Mouse (Mus musculus) myocyte (in vitro differentiated cells): ENCODE measurements around the gene Teddm1b. TPM values are rescaled to one million over a fixed set of nuclear protein-coding genes. Genes with fewer than 3 reads are reported as not detected.

Source experiments
- H3K27me3 ChIP-seq: one replicate; pipeline ENCODE4 v1.6.1; 2011; ENCODE audit not compliant: control insufficient read depth, insufficient read depth, insufficient read length
- H3K36me3 ChIP-seq: one replicate; pipeline ENCODE4 v1.6.1; 2011; ENCODE audit not compliant: control insufficient read depth, insufficient read depth
- H3K4me2 ChIP-seq: one replicate; pipeline ENCODE4 v1.6.1; 2011; ENCODE audit warnings: low read depth, control low read depth
- H3K4me3 ChIP-seq: one replicate; pipeline ENCODE4 v1.5.1; 2011; ENCODE audit warnings: mild to moderate bottlenecking, control low read depth, moderate library complexity
- H3K79me2 ChIP-seq: one replicate; pipeline ENCODE4 v1.6.1; 2011; ENCODE audit not compliant: control insufficient read depth, insufficient read depth
- H3ac ChIP-seq: one replicate; pipeline ENCODE4 v1.6.1; 2011; ENCODE audit not compliant: control insufficient read depth, insufficient read length
- CEBPB ChIP-seq: IDR thresholded peaks from 2 replicates; pipeline ENCODE4 v1.6.1; 2011; ENCODE audit warnings: mild to moderate bottlenecking, moderate library complexity; ENCODE audit not compliant: poor library complexity, insufficient read depth, severe bottlenecking
- E2F4 ChIP-seq: IDR thresholded peaks from one replicate; pipeline ENCODE4 v1.6.1; 2011; ENCODE audit warnings: mild to moderate bottlenecking, control low read depth, moderate library complexity; ENCODE audit not compliant: insufficient read depth
- MAX ChIP-seq: IDR thresholded peaks from one replicate; pipeline ENCODE4 v1.6.1; 2011; ENCODE audit warnings: low read depth, mild to moderate bottlenecking, control low read depth
- MYOD1 ChIP-seq, 3 experiments: IDR thresholded peaks; one replicate each; pipeline ENCODE4 v1.6.1; 2011; ENCODE audit warnings: control low read depth in 2 of 3, low read depth in 2 of 3, mild to moderate bottlenecking in 2 of 3, moderate library complexity in 1 of 3; ENCODE audit not compliant: insufficient read length in 2 of 3, control insufficient read depth in 1 of 3
- MYOG ChIP-seq, 3 experiments: IDR thresholded peaks; one replicate each; pipeline ENCODE4 v1.6.1; 2011; ENCODE audit warnings: control low read depth in 2 of 3, low read depth in 2 of 3, mild to moderate bottlenecking in 2 of 3; ENCODE audit not compliant: insufficient read length in 2 of 3, control insufficient read depth in 1 of 3, insufficient read depth in 1 of 3
- POLR2A ChIP-seq: IDR thresholded peaks from one replicate; pipeline ENCODE4 v1.6.1; 2011; ENCODE audit warnings: low read depth, mild to moderate bottlenecking, control low read depth, moderate library complexity; ENCODE audit not compliant: insufficient read length
- POLR2AphosphoS2 ChIP-seq: IDR thresholded peaks from one replicate; pipeline ENCODE4 v1.6.1; 2011; ENCODE audit warnings: low read depth, control low read depth; ENCODE audit not compliant: insufficient read length
- REST ChIP-seq: IDR thresholded peaks from one replicate; pipeline ENCODE4 v1.6.1; 2011; ENCODE audit warnings: mild to moderate bottlenecking, control low read depth, moderate library complexity; ENCODE audit not compliant: insufficient read depth, insufficient read length
- SRF ChIP-seq: IDR thresholded peaks from one replicate; pipeline ENCODE4 v1.6.1; 2011; ENCODE audit warnings: low read depth; ENCODE audit not compliant: control insufficient read depth, insufficient read length
- TCF12 ChIP-seq: IDR thresholded peaks from one replicate; pipeline ENCODE4 v1.6.1; 2011; ENCODE audit warnings: mild to moderate bottlenecking, control low read depth; ENCODE audit not compliant: poor library complexity, insufficient read depth, severe bottlenecking
- TCF3 ChIP-seq: IDR thresholded peaks from one replicate; pipeline ENCODE4 v1.6.1; 2011; ENCODE audit warnings: low read depth, control low read depth; ENCODE audit not compliant: insufficient read length
- USF1 ChIP-seq: IDR thresholded peaks from one replicate; pipeline ENCODE4 v1.6.1; 2011; ENCODE audit warnings: low read depth, mild to moderate bottlenecking, control low read depth, moderate library complexity
- polyA plus RNA-seq: library from polyadenylated mRNA; unstranded; fragments of >200 nt; fragmentation: generic; extraction: Trizol; gene quantifications from one replicate; pipeline ENCODE4 v1.2.1, GENCODE M21; 2012; ENCODE audit warnings: missing spikeins

Teddm1b gene
- polyA plus RNA-seq, result 0.01 TPM

- TF ChIP-seq MYOD1 (IDR thresholded peaks at IDR 0.05; ENCODE audit: control insufficient read depth in 1 of 3, insufficient read length in 2 of 3, low read depth in 2 of 3) (no peak), MAX (no peak), CEBPB (no peak), E2F4 (no peak), MYOG (IDR thresholded peaks at IDR 0.05; ENCODE audit: control insufficient read depth in 1 of 3, insufficient read depth in 1 of 3, insufficient read length in 2 of 3, low read depth in 2 of 3) (no peak), REST (no peak), USF1 (no peak), POLR2AphosphoS2 (no peak), SRF (no peak), TCF3 (no peak), POLR2A (no peak), TCF12 (no peak)
Observed at GRCm38 (mm10) chr1:153874045-153874444, at the start of gene Teddm1b. TSS of gene Teddm1b (plus strand) at chr1:153874345.

GRCm38 (mm10) chr1:153830746-153831145, 43.4 kb upstream of the Teddm1b start:
- Histone ChIP-seq H3K4me2 (no peak overlapping the region), H3K36me3 (no peaks in the 10 kb centered on the region), H3K79me2 (no peaks in the 10 kb centered on the region), H3ac (no peak overlapping the region), H3K4me3 (no peak overlapping the region), H3K27me3 (no peaks in the 10 kb centered on the region)
- TF ChIP-seq SRF, result no peak
- no peak for TF ChIP-seq CEBPB

More at GRCm38 (mm10) chr1:153874045-153874444, at the start of gene Teddm1b:
- no peak within 1 kb of the TSS for H3ac ChIP-seq
- no peaks in the 10 kb centered on the region for H3K36me3 ChIP-seq
- peaks cover 5% of the 10 kb centered on the region for H3K27me3 ChIP-seq
- H3K4me3 ChIP-seq, result no peak within 1 kb of the TSS
- no peaks in the 10 kb centered on the region for H3K79me2 ChIP-seq
- H3K4me2 ChIP-seq, result no peak within 1 kb of the TSS

- H3K4me3 ChIP-seq, result no peak overlapping the region
- no peak for TF ChIP-seq CEBPB
- no peaks in the 10 kb centered on the region for H3K27me3 ChIP-seq
- H3ac ChIP-seq, result no peak overlapping the region
- H3K79me2 ChIP-seq, result no peaks in the 10 kb centered on the region
- H3K4me2 ChIP-seq, result no peak overlapping the region
- no peaks in the 10 kb centered on the region for H3K36me3 ChIP-seq
Observed at GRCm38 (mm10) chr1:153836036-153836435, 38.1 kb upstream of the Teddm1b start.

GRCm38 (mm10) chr1:153842121-153842740, 31.9 kb upstream of the Teddm1b start:
- H3K79me2 ChIP-seq, result no peaks in the 10 kb centered on the region
- H3K27me3 ChIP-seq, result no peaks in the 10 kb centered on the region
- H3K36me3 ChIP-seq, result no peaks in the 10 kb centered on the region
- TF ChIP-seq POLR2AphosphoS2 (no peak), TCF3 (no peak), USF1 (no peak), MYOD1 (IDR thresholded peaks at IDR 0.05; ENCODE audit: control insufficient read depth in 1 of 3, insufficient read length in 2 of 3, low read depth in 2 of 3) (no peak), TCF12 (no peak), POLR2A (no peak)
- no peak overlapping the region for H3ac ChIP-seq
- no peak overlapping the region for H3K4me3 ChIP-seq
- H3K4me2 ChIP-seq, result no peak overlapping the region

- H3ac ChIP-seq, result no peak within 1 kb of the TSS
- H3K36me3 ChIP-seq, result no peaks in the 10 kb centered on the region
- no peak within 1 kb of the TSS for H3K4me3 ChIP-seq
- no peak within 1 kb of the TSS for H3K4me2 ChIP-seq
- TF ChIP-seq MYOD1 (IDR thresholded peaks at IDR 0.05; ENCODE audit: control insufficient read depth in 1 of 3, insufficient read length in 2 of 3, low read depth in 2 of 3) (no peak), POLR2A (no peak), REST (no peak)
- H3K27me3 ChIP-seq, result no peaks in the 10 kb centered on the region
- no peaks in the 10 kb centered on the region for H3K79me2 ChIP-seq
Observed at GRCm38 (mm10) chr1:153844042-153844441, 30.1 kb upstream of the Teddm1b start, which contains the start of gene Rgsl1. TSS of gene Rgsl1 (minus strand) at chr1:153844142.

- TF ChIP-seq E2F4, result no peak
- TF ChIP-seq MYOD1 (IDR thresholded peaks at IDR 0.05; ENCODE audit: control insufficient read depth in 1 of 3, insufficient read length in 2 of 3, low read depth in 2 of 3), result no peak
- TF ChIP-seq POLR2AphosphoS2, result no peak
- TF ChIP-seq TCF12, result no peak
- TF ChIP-seq MAX, result no peak
- no peak for TF ChIP-seq USF1
- no peak for TF ChIP-seq CEBPB
- TF ChIP-seq SRF, result no peak
- TF ChIP-seq REST, result no peak
- no peak for TF ChIP-seq TCF3
- TF ChIP-seq POLR2A, result no peak
- no peak for TF ChIP-seq MYOG (IDR thresholded peaks at IDR 0.05; ENCODE audit: control insufficient read depth in 1 of 3, insufficient read depth in 1 of 3, insufficient read length in 2 of 3, low read depth in 2 of 3)
- no peaks in the 10 kb centered on the region for H3K79me2 ChIP-seq
- no peaks in the 10 kb centered on the region for H3K27me3 ChIP-seq
- H3K4me3 ChIP-seq, result no peak overlapping the region
- no peak overlapping the region for H3ac ChIP-seq
- peak overlapping the region; percentile 38 for H3K4me2 ChIP-seq
- H3K36me3 ChIP-seq, result no peaks in the 10 kb centered on the region
Observed at GRCm38 (mm10) chr1:153846420-153846819, 27.7 kb upstream of the Teddm1b start.
